Mouse (Mus musculus) bone marrow macrophage, adult 2 months (primary cell): ENCODE data around the gene Kcnj1. TPM values are rescaled to one million over a fixed set of nuclear protein-coding genes. Genes with fewer than 3 reads are reported as not detected.

ENCODE experiments used
- H3K27ac ChIP-seq: 2 replicates; pipeline ENCODE4 v1.5.1; 2012; ENCODE audit warnings: low read depth, low read length; ENCODE audit not compliant: insufficient read depth
- H3K4me1 ChIP-seq: 2 replicates; pipeline ENCODE4 v1.6.1; 2012; ENCODE audit warnings: low read length; ENCODE audit not compliant: control insufficient read depth, insufficient read depth
- H3K4me3 ChIP-seq: 2 replicates; pipeline ENCODE4 v1.5.1; 2012; ENCODE audit warnings: mild to moderate bottlenecking, low read length, moderate library complexity; ENCODE audit not compliant: insufficient read depth
- CTCF ChIP-seq: IDR thresholded peaks from 2 replicates; pipeline ENCODE4 v1.5.1; 2012; ENCODE audit warnings: low read depth, mild to moderate bottlenecking, low read length, moderate library complexity
- POLR2A ChIP-seq: IDR thresholded peaks from 2 replicates; pipeline ENCODE4 v1.6.1; 2012; ENCODE audit warnings: mild to moderate bottlenecking, low read depth, low read length, borderline replicate concordance
- polyA plus RNA-seq: library from polyadenylated mRNA; stranded (reverse); fragments of >200 nt; gene quantifications from 2 replicates; pipeline ENCODE4 v1.2.4, GENCODE M21; 2012; ENCODE audit not compliant: missing spikeins, insufficient read depth, insufficient read length

Kcnj1 gene
- not detected in 2 replicates for polyA plus RNA-seq

DNA sequence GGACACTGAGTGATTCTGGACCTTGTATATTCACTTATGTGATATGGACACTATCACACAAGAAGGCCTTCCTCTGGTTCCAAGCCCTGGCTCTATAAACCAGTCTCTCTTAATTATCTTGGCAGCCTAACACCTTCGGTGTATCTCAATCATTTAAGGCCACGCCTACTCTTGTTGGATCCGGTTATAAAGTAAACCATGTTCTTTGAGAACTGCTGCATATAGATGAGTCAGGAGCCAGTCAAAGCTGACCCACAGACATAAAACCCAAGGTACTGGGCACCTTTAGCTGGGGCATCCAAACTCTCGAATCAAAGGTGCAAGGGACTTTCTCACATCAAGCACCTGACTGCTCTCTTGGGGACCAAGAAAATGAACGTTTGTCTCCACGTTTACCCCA is at the start of gene Kcnj1:
Gene Kcnj1, plus strand, starts transcription at position 292 of the 400 bp plus-strand sequence.
- Histone ChIP-seq H3K27ac (no peak within 1 kb of the TSS), H3K4me1 (no peaks in the 10 kb centered on the region), H3K4me3 (no peak within 1 kb of the TSS)
- no peak for TF ChIP-seq POLR2A
- TF ChIP-seq CTCF: no peak

DNA sequence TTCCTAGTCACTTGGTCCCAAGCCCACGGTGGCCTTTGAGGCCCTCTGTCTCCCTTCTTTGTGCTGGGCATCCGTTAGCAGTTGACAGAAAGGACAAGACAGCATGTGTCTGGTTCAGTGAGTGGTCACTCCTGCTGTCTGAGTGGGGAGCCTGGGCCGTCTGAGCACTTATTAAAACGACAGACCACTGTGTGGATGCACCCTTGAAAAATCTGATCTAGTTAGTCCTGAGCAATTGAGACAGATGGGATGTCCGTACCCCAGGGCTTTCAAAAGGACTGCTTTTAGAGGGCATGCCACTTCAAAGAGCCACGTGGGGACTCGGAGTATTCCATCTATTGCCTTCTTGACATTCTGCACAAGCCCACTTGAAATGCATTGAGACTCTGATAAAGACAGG is 48.7 kb upstream of the Kcnj1 start:
- Histone ChIP-seq H3K4me1 (no peaks in the 10 kb centered on the region), H3K4me3 (no peak overlapping the region), H3K27ac (no peak overlapping the region)
- TF ChIP-seq POLR2A: no peak
- no peak for TF ChIP-seq CTCF

DNA sequence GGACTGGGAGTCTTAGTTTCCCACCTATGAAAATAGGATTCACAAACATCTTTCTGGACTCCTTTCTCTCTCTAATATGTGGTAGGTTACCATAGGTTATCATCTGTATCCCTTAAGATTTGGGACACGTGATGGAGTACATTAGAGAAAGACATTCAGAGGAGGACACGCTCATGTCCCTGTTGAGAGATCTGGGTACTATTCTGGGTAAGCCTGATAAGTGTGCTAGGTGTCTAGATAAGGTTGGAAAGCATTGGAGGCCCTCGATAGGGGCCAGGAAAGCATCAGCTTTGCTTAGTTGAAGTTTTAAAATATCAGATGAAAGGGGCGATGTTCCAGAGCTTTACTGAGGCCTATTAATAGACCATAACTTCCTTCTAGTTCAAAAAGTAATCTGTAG is 43.5 kb upstream of the Kcnj1 start:
- H3K27ac ChIP-seq: no peak overlapping the region
- no peak for TF ChIP-seq CTCF
- H3K4me3 ChIP-seq: no peak overlapping the region
- no peaks in the 10 kb centered on the region for H3K4me1 ChIP-seq

DNA sequence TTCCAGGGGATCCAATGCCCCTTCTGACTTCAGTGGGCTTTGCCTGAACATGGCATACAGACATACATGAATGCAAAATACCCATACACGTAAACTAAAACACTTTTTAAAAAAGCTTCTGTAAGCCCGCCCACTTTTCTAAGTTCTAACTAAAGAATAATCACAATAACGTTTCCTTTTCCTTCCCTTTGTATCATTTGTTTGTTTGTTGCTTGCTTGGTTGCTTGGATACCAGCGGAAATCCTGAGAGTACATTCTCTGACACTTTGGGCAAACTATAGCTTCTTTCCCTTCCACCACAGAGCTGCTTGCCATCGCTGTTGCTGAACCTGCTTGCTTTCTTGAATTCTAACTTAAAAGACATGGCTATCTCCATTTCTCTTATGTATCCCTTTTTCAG is 41.1 kb upstream of the Kcnj1 start:
- H3K4me3 ChIP-seq: no peak overlapping the region
- no peaks in the 10 kb centered on the region for H3K4me1 ChIP-seq
- no peak overlapping the region for H3K27ac ChIP-seq
- TF ChIP-seq POLR2A: no peak
- no peak for TF ChIP-seq CTCF

DNA sequence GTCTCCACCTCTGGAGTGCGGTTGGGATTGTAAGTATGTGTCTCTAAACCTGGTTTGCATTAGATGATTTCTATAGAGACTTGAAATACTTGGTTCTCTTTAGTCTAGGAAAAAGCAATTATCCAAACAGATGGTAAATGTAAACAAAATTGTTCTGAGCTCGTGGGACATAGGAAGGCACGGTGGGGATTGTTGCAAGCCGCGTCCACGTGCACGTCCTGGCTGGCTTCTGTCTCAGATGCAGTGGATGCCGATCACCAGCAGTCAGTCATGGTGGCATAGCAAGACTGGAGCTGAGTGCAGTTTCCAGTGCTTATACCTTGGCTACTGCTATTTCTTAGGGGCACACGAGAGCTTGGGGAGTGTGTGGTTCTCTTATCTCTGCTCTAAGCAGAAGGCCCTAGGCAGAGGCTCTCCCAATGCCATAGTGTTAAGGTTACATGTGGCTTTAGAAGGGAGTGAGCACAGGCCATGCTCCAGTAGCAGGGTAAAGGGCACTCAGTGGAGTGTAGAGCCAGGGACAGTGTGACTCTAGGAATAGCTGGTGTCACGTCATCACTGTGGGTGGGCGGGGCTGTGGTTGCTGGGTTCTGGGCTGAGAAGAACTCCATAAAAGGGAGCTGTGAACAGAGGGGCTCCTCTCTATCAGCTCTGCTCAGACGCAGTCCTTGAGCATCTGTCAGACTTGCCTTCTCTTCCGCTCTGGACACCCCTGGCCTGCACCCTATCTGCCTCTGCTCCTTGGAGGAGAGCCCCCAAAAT is 36.7 kb upstream of the Kcnj1 start:
- Histone ChIP-seq H3K4me3 (no peak overlapping the region), H3K4me1 (no peaks in the 10 kb centered on the region), H3K27ac (no peak overlapping the region)
- TF ChIP-seq CTCF: no peak
- TF ChIP-seq POLR2A: no peak

DNA sequence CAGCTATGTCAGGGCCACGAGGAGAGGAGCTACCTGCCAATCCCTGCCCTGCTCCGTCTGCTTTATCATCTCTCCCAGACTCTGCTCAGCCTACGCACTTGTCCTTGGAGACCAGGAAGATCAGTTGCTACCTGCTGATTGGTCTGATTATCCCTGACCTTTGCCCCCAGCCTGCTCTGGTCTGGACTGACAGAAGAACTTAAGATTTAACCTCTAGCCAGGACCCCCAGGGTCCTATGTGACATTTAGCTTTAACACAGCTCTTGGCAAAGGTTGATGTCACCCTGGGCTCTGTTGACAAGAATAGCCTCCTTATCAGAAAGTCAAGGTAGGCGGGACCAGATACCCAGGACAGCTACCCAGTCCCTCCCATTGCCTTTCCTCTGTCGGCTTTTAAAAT is 31.5 kb upstream of the Kcnj1 start:
- Histone ChIP-seq H3K4me3 (no peak overlapping the region), H3K27ac (no peak overlapping the region), H3K4me1 (no peaks in the 10 kb centered on the region)
- TF ChIP-seq CTCF: no peak
- TF ChIP-seq POLR2A: no peak

DNA sequence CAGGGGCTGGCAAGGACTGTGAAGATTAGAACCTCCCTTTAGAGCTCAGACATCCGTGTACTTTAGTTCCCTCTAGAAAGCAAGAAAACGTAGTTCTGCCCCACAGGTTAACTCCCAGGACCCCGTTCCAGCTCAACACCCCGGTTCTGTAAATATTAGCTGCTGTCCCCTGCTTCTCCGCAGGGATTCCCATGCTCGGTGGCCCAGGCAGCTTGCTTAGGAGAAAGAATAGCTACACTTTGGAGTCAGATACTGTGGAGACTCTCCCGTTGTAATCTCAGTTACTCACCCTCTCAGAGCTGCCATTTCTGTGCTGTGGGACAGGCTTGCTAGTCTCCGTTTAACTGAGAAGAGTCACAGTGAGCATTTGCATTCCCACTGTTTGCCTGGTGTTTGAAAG is 29.4 kb upstream of the Kcnj1 start:
- Histone ChIP-seq H3K4me1 (no peaks in the 10 kb centered on the region), H3K27ac (no peak overlapping the region), H3K4me3 (no peak overlapping the region)
- TF ChIP-seq POLR2A: no peak
- TF ChIP-seq CTCF: no peak

DNA sequence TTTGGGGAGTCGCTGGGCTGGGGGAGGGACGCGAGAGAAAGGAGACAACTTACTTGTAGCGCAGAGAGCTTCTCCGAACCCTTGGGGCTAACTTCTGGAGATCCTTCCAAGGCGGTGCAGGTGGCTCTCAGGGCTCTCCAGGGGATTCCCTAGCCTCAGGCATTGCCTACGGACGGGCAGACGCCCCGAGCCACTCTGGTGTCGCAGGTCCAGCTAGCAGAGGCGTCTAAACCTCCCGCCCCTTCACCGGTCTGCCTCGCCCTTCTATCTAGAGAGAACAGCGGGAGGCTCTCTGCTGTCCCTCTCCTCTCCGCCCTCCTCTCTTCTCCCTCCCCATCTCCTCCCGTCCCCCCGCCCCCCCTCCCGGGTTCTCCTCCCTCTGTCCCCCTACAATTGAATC is 28.2 kb upstream of the Kcnj1 start, which contains the start of gene Kcnj5:
Gene Kcnj5, minus strand, starts transcription at position 300 of the 400 bp plus-strand sequence.
- no peak within 1 kb of the TSS for H3K4me3 ChIP-seq
- no peak within 1 kb of the TSS for H3K27ac ChIP-seq
- no peak for TF ChIP-seq POLR2A
- no peak for TF ChIP-seq CTCF
- H3K4me1 ChIP-seq: no peaks in the 10 kb centered on the region

DNA sequence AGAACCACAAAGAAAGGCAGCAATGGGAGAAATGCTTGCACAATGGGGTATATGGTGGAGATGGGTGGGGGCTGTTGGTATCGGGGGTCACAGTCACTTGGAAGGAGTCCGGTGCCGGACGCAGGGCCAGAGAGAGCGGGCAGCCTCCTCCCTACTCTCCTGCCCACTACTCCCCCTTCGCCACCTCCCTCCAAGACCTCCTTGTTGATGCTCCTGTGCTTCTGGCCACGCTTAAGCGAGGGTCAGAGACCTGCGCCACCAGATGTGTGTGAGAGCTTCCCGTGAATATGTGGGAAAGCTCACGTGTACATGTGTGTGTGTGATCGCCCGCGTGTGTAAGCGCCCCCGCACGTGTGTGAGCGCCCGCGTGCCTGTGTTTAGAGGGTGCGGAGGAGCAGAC is 27.8 kb upstream of the Kcnj1 start:
- H3K27ac ChIP-seq: no peak overlapping the region
- no peak overlapping the region for H3K4me3 ChIP-seq
- H3K4me1 ChIP-seq: no peaks in the 10 kb centered on the region
- no peak for TF ChIP-seq POLR2A
- TF ChIP-seq CTCF: no peak

DNA sequence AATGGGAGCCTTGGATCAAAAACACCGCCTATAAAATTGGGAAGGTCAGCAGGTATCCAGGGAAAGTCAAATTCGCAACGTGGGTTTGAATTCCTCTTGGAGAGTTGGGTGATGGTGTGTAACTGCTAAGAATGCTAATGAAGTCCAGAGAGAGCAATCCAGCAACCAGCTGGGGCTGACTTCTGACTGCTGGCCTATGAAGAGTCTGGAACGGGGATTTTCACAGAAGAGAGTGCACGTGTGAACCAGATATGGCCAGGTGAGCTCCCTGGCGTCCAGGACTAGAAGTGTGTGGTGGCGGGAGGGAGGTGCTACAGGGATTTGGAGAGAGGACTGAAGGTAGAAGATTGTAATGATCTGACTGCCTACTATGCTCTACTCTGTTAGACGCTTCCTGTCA is 24.2 kb upstream of the Kcnj1 start:
- Histone ChIP-seq H3K4me1 (no peaks in the 10 kb centered on the region), H3K4me3 (no peak overlapping the region), H3K27ac (no peak overlapping the region)
- no peak for TF ChIP-seq POLR2A
- TF ChIP-seq CTCF: no peak

DNA sequence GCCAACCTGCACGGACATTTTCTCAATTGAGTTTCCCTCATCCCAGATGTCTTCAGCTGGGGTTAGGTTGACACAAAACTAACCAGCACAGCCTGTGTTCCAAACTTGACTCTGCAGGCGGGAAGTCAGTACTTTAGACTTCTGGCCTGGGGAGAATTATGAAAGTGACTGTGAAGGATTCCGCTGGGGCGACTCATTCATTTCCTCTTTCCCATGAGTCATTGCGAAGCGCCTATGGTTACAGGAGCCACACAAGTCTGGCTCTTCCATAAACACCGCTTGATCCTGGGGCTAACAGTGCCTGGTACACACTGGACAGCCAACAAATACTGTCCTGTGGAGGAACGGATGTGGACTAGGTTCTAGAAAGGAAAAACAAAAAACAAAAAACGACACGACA is 22.9 kb upstream of the Kcnj1 start:
- Histone ChIP-seq H3K4me1 (no peaks in the 10 kb centered on the region), H3K27ac (no peak overlapping the region), H3K4me3 (no peak overlapping the region)
- TF ChIP-seq CTCF (no peak), POLR2A (no peak)
